ENCODE assay signal across 8 mouse cellular contexts in genomic region chr15:41162793-41163192, GRCm38 (mm10).
A peak's percentile ranks its signal among the peaks of the same experiment; 100 is the strongest.
DNase-seq lines count a peak whose midpoint lies in the region; ATAC-seq and TF ChIP-seq lines count a peak whose summit lies in the region.
"Had no signal": no experiment of that assay in that cellular context is flagged by ENCODE, and none has a peak within 500 bp of the region (broad histone marks: within the 10 kb centered on the region; RNA-seq: fewer than 3 reads in every experiment).

No protein-coding gene starts in this region.

- no peaks in the 10 kb centered on the region for H3K36me3 ChIP-seq in forebrain, postnatal 0 days (ENCODE audit: insufficient read depth)
- no peaks in the 10 kb centered on the region for H3K36me3 ChIP-seq in kidney, embryonic 15.5 days
- no peaks in the 10 kb centered on the region for H3K36me3 ChIP-seq in liver, embryonic 14.5 days (replicated peaks; ENCODE audit: control insufficient read depth, insufficient read depth, low read depth)
- no peaks in the 10 kb centered on the region for H3K36me3 ChIP-seq in neural tube, embryonic 15.5 days
- H3K36me3 ChIP-seq: limb, embryonic 12.5 days had no signal

- no peak for TF ChIP-seq POLR2A in cerebellum, adult 2 months (IDR thresholded peaks at IDR 0.05; ENCODE audit: borderline replicate concordance, insufficient read depth, low read length)

- H3K9me3 ChIP-seq in forebrain, postnatal 0 days (ENCODE audit: low read length): no peaks in the 10 kb centered on the region
- H3K9me3 ChIP-seq in kidney, embryonic 15.5 days (replicated peaks): no peaks in the 10 kb centered on the region
- no peaks in the 10 kb centered on the region for H3K9me3 ChIP-seq in liver, embryonic 14.5 days (ENCODE audit: control insufficient read depth, low read length)
- H3K9me3 ChIP-seq in neural tube, embryonic 15.5 days (replicated peaks): no peaks in the 10 kb centered on the region
- H3K9me3 ChIP-seq: limb, embryonic 12.5 days had no signal

- TF ChIP-seq CTCF in cerebellum, adult 2 months (IDR thresholded peaks at IDR 0.05; ENCODE audit: borderline replicate concordance, insufficient read depth, low read depth, low read length): peak; percentile 71
- TF ChIP-seq CTCF in forebrain, postnatal 0 days (IDR thresholded peaks at IDR 0.05; ENCODE audit: low read depth): peak; percentile 86
- peak; percentile 67 for TF ChIP-seq CTCF in liver, embryonic 14.5 days (IDR thresholded peaks at IDR 0.05; ENCODE audit: low read depth)

- H3K4me3 ChIP-seq in cerebellum, adult 2 months (replicated peaks; ENCODE audit: insufficient read depth, low read depth, low read length): no peak overlapping the region
- H3K4me3 ChIP-seq in forebrain, postnatal 0 days (ENCODE audit: low read depth, low read length): no peak overlapping the region
- H3K4me3 ChIP-seq in kidney, embryonic 15.5 days (replicated peaks): no peak overlapping the region
- H3K4me3 ChIP-seq in liver, embryonic 14.5 days (ENCODE audit: insufficient read depth in 1 of 2, low read depth in 2 of 2, low read length in 2 of 2): no peak overlapping the region
- no peak overlapping the region for H3K4me3 ChIP-seq in neural tube, embryonic 15.5 days (replicated peaks)
- H3K4me3 ChIP-seq: limb, embryonic 12.5 days had no signal

- no peak overlapping the region for H3K9ac ChIP-seq in forebrain, postnatal 0 days
- H3K9ac ChIP-seq in kidney, embryonic 15.5 days: no peak overlapping the region
- no peak overlapping the region for H3K9ac ChIP-seq in liver, embryonic 14.5 days (replicated peaks)
- H3K9ac ChIP-seq in neural tube, embryonic 15.5 days (replicated peaks): no peak overlapping the region
- H3K9ac ChIP-seq: limb, embryonic 12.5 days had no signal

- no peak overlapping the region for H3K27ac ChIP-seq in cerebellum, adult 2 months (ENCODE audit: insufficient read depth, low read length)
- H3K27ac ChIP-seq in forebrain, postnatal 0 days (ENCODE audit: low read depth, low read length): no peak overlapping the region
- no peak overlapping the region for H3K27ac ChIP-seq in kidney, embryonic 15.5 days
- no peak overlapping the region for H3K27ac ChIP-seq in liver, embryonic 14.5 days
- no peak overlapping the region for H3K27ac ChIP-seq in neural tube, embryonic 15.5 days (replicated peaks)
- H3K27ac ChIP-seq: limb, embryonic 12.5 days had no signal

- H3K27me3 ChIP-seq in cerebellum, adult 2 months (ENCODE audit: control insufficient read depth, insufficient read depth, low read length): no peaks in the 10 kb centered on the region
- no peaks in the 10 kb centered on the region for H3K27me3 ChIP-seq in forebrain, postnatal 0 days (ENCODE audit: insufficient read depth, low read length)
- H3K27me3 ChIP-seq in kidney, embryonic 15.5 days: no peaks in the 10 kb centered on the region
- H3K27me3 ChIP-seq in liver, embryonic 14.5 days (ENCODE audit: control insufficient read depth, insufficient read depth, low read length): no peaks in the 10 kb centered on the region
- H3K27me3 ChIP-seq in neural tube, embryonic 15.5 days (replicated peaks): no peaks in the 10 kb centered on the region
- H3K27me3 ChIP-seq: limb, embryonic 12.5 days had no signal

- peak; percentile 81 for DNase-seq in 3T3-L1 (ENCODE audit: low read depth, low spot score)
- peak; percentile 24 for DNase-seq in CD4-positive helper T cell, adult 2 months (ENCODE audit: low read depth, low spot score)
- DNase-seq in cerebellum, adult 2 months: peak; percentile 47 to 51
- DNase-seq in forebrain, postnatal 0 days: peak; percentile 86
- DNase-seq in liver, embryonic 14.5 days (ENCODE audit: low read depth in 3 of 3, low spot score in 3 of 3): peak; percentile 16 to 20 (median 17)

- no peaks in the 10 kb centered on the region for H3K4me1 ChIP-seq in cerebellum, adult 2 months (ENCODE audit: control insufficient read depth, insufficient read depth, low read length)
- peaks cover 5% of the 10 kb centered on the region; the same call in 1 of the 2 replicates for H3K4me1 ChIP-seq in forebrain, postnatal 0 days (ENCODE audit: insufficient read depth)
- peaks cover 7% of the 10 kb centered on the region for H3K4me1 ChIP-seq in kidney, embryonic 15.5 days
- no peaks in the 10 kb centered on the region; a peak in 1 of 4 replicates for H3K4me1 ChIP-seq in liver, embryonic 14.5 days (replicated peaks; ENCODE audit: control insufficient read depth in 2 of 2, insufficient read depth in 2 of 2, low read length in 1 of 2)
- H3K4me1 ChIP-seq in neural tube, embryonic 15.5 days: 0 out of 2 replicates have a peak, but pooled peaks cover 3% of the 10 kb centered on the region
- H3K4me1 ChIP-seq: limb, embryonic 12.5 days had no signal

- WGBS in cerebellum, adult 2 months: 2% methylated on average over 8 of the region's 8 CpGs
- 3% methylated on average over 8 of the region's 8 CpGs for WGBS in forebrain, postnatal 0 days
- WGBS in kidney, embryonic 15.5 days: 6% methylated on average over 8 of the region's 8 CpGs
- 3% methylated on average over 8 of the region's 8 CpGs for WGBS in liver, embryonic 14.5 days (ENCODE audit: insufficient replicate concordance)
- WGBS in neural tube, embryonic 15.5 days: 5% methylated on average over 8 of the region's 8 CpGs

- H3K4me2 ChIP-seq in forebrain, postnatal 0 days (ENCODE audit: low read depth): 0 out of 2 replicates have a peak overlapping the region, but pooled peaks have one; percentile 9
- no peak overlapping the region for H3K4me2 ChIP-seq in kidney, embryonic 15.5 days
- no peak overlapping the region for H3K4me2 ChIP-seq in liver, embryonic 14.5 days (ENCODE audit: low read depth)
- peak overlapping the region; percentile 28; the same call in 1 of the 2 replicates for H3K4me2 ChIP-seq in neural tube, embryonic 15.5 days
- H3K4me2 ChIP-seq: limb, embryonic 12.5 days had no signal

- TF ChIP-seq EP300 in liver, embryonic 14.5 days (IDR thresholded peaks at IDR 0.05; ENCODE audit: low read depth): no peak

- peak; percentile 81 for ATAC-seq in forebrain, postnatal 0 days
- 0 out of 2 replicates have a peak, but pooled peaks have one; percentile 12 for ATAC-seq in kidney, embryonic 15.5 days (replicated peaks; ENCODE audit: low FRiP score)
- no peak for ATAC-seq in liver, embryonic 14.5 days (ENCODE audit: insufficient read depth)
- ATAC-seq in neural tube, embryonic 15.5 days (ENCODE audit: low FRiP score): peak; percentile 79; the same call in 1 of the 2 replicates

Comparison
In these comparisons a context has a peak if more than half of its experiments do, and no peak if none do; other contexts are left out.
1. DNase-seq: peak in every context shown above with its lines; median percentile 86 in forebrain, postnatal 0 days; 81 in 3T3-L1; 49 in cerebellum, adult 2 months; 24 in CD4-positive helper T cell, adult 2 months; 17 in liver, embryonic 14.5 days.
2. H3K4me2 ChIP-seq: peak in forebrain, postnatal 0 days (single experiment) and neural tube, embryonic 15.5 days (single experiment); none in kidney, embryonic 15.5 days (single experiment) and liver, embryonic 14.5 days (single experiment).
3. Peak in every context shown above with its lines, with median percentiles within 50 percentile points of each other: CTCF ChIP-seq.